Mouse (Mus musculus): ENCODE measurements at regions not wholly inside any gene's neighbourhood (a gene's known extent, or its start where the extent isn't known, plus 50 kb on each side); places are given as distances from the start of the nearest gene placed in this dataset. TPM values are rescaled to one million over a fixed set of nuclear protein-coding genes. Genes with fewer than 3 reads are reported as not detected.

- no peak for DNase-seq (ENCODE audit: low spot score in 2 of 2)
Observed at GRCm38 (mm10) chr2:139356280-139357010, 137.3 kb upstream of the Sptlc3 start.

GRCm38 (mm10) chr2:139362245-139362847, 131.4 kb upstream of the Sptlc3 start:
- no peak for DNase-seq (ENCODE audit: low spot score in 2 of 2)

GRCm38 (mm10) chr2:139370070-139370469, 123.6 kb upstream of the Sptlc3 start:
- DNase-seq (ENCODE audit: low spot score in 2 of 2) = no peak

DNA sequence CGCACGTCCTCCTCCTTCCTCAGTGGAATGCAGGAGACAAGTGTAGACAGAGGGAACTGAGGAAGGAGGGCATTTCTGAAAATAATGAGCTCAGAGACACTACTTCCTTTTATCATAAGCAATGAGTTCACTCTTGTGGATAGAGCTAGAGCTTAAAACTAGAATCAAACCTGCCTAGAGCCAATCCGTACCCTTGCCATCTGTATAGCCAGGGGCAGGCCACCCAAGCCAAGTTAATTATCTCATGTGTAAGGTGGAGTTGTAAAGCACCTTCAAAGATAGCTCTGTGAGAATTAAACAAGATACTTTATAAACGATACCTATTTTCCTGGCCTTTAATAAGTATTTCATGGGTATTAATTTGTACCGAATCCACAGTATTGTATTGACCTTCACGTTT, 113.4 kb upstream of the Sptlc3 start:
- DNase-seq (ENCODE audit: low spot score in 2 of 2) = no peak

GRCm38 (mm10) chr2:139381628-139382027, 112.1 kb upstream of the Sptlc3 start:
- peak; percentile 29 to 59 for DNase-seq (ENCODE audit: low spot score in 2 of 2)

- no peak for DNase-seq (ENCODE audit: low spot score in 2 of 2)
Observed at GRCm38 (mm10) chr2:139413559-139413958, 80.2 kb upstream of the Sptlc3 start.

DNA sequence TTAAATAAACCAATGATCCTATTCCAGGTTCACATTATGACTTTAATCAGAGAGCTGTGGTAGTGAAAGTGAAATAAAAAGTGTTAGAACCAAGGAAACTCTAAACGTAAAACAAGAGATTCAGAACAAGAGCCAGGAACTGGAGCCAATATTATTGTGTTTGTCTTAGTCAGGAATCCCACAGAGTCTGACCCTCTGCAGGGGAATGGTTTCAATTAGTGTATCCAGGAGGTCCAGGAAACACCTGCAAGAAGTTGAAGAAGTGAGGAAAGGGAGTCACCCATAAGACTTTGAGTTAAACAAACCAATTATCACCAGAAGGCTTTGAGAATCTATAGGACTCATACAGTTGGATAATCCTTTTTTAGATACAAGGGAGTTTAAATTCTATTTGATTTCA, 76.2 kb upstream of the Sptlc3 start:
- DNase-seq (ENCODE audit: low spot score in 2 of 2) = no peak

DNA sequence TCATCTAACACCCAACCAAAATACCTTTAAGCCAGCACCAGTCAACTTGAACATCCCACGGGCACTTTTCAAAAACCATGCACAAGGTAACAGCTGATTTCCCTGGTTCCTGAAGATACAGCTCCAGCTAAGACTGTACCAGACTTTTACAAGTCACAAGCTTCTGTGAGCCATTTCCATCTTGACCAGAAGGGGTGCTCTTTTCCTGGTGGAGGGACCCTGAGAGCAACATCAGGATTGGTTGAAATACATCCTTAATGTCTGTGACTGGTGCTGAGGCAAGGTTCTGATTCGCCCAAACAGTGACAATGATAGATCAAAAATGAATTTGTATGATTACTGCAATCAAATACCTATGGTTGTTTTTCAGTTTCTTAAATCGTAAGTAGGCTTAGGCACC, 71.0 kb upstream of the Sptlc3 start:
- no peak for DNase-seq (ENCODE audit: low spot score in 2 of 2)

- DNase-seq (ENCODE audit: low spot score in 2 of 2) = no peak
Observed at GRCm38 (mm10) chr2:139423413-139423812, 70.3 kb upstream of the Sptlc3 start.

Small RNA genes lying in the stretch of these regions (microRNA-seq; reads per million reads assigned to microRNA genes)
- gene Mir1952 = not detected

Data from gastrocnemius, postnatal 4 days (tissue).